Mouse (Mus musculus): ENCODE measurements around the gene Zfp687. TPM values are rescaled to one million over a fixed set of nuclear protein-coding genes. Genes with fewer than 3 reads are reported as not detected.

The Zfp687 gene
- polyA plus RNA-seq (2016; fragmentation: Nextera tagmentation; extraction: Ambion mirVana), result 33.2 and 34.9 TPM in 2 replicates

- H3K27me3 ChIP-seq (replicated peaks), result no peaks in the 10 kb centered on the region
- H3K4me2 ChIP-seq (replicated peaks), result peak within 1 kb of the TSS; percentile 94
- no peaks in the 10 kb centered on the region for H3K9me3 ChIP-seq
- peak; percentile 99 for ATAC-seq (ENCODE audit: low FRiP score, low read depth)
- H3K36me3 ChIP-seq, result peaks cover 20% of the 10 kb centered on the region
- peak within 1 kb of the TSS; percentile 83 for H3K9ac ChIP-seq
- H3K4me3 ChIP-seq, result peak within 1 kb of the TSS; percentile 87
- peak within 1 kb of the TSS; percentile 86 for H3K27ac ChIP-seq
- peaks cover 22% of the 10 kb centered on the region for H3K4me1 ChIP-seq
- WGBS, result under 1% methylated on average over 33 of the region's 37 CpGs
Observed at GRCm38 (mm10) chr3:95015337-95015872, at the start of gene Zfp687. TSS of gene Zfp687 (minus strand) at chr3:95015448.

DNA sequence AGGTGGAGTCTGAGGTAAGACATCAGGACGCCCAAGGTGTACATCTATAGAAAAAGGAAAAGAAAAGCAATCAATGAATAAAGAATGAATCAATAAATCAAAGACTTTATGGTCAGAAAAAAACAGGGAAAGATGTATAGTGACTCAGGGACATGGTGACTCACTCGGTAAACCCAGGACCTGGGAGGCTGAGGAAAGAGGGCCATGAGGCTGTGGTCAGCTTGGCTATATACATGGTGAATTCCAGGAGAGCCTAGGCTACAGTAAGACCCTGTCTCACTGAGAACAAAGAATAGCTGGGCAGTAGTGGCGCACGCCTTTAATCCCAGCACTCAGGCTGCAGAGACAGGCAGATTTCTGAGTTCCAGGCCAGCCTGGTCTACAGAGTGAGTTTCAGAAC lies 48.5 kb upstream of the Zfp687 start:
- WGBS, result 94% methylated on average over 4 of the region's 4 CpGs
- no peaks in the 10 kb centered on the region for H3K9me3 ChIP-seq
- H3K4me3 ChIP-seq, result no peak overlapping the region
- ATAC-seq (ENCODE audit: low FRiP score, low read depth), result no peak
- H3K4me1 ChIP-seq, result no peaks in the 10 kb centered on the region
- H3K9ac ChIP-seq, result no peak overlapping the region
- H3K4me2 ChIP-seq (replicated peaks), result no peak overlapping the region
- no peak overlapping the region for H3K27ac ChIP-seq
- no peaks in the 10 kb centered on the region for H3K27me3 ChIP-seq (replicated peaks)
- peaks cover 93% of the 10 kb centered on the region for H3K36me3 ChIP-seq

DNA sequence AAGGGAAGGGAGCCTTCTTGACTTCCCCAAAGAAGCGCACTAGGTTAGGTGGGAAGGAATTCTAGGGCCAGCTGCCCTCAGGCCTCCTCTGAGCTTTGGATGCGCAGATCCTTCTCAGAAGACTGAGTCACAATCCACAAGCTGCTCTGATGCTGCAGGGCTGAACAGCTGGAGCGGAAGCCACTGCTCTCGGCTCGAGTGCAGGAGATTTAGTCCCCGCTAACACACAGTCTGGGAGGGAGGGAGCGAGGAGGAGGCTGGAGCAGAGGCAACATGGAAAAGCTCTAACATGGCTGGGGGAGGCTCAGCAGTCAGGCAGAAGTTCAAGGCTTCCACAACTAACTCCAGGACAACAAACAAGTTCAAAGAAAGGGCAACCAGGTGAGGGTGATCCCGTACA lies 42.8 kb upstream of the Zfp687 start:
- no peaks in the 10 kb centered on the region for H3K9me3 ChIP-seq

DNA sequence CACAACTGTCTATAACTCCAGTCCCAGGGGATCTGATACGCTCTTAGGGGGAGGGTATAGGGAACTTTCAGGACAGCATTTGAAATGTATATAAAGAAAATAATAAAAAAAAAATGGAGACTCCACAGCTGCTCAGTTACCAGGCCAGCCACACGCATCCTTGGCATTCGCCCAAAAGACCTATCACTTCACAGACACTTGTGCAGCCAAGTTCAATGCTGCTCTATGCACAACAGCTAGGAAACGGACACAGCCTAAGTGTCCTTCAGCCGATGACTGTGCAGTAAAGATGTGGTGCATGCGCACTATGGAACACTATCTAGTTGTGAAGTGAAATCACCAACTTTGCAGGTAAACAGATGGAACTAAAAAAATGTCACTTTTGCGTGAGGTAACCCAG lies 41.0 kb upstream of the Zfp687 start:
- Histone ChIP-seq H3K9me3 (no peaks in the 10 kb centered on the region), H3K27me3 (replicated peaks) (no peaks in the 10 kb centered on the region), H3K4me1 (no peaks in the 10 kb centered on the region), H3K4me3 (no peak overlapping the region), H3K27ac (no peak overlapping the region), H3K4me2 (replicated peaks) (no peak overlapping the region), H3K36me3 (peaks cover 39% of the 10 kb centered on the region), H3K9ac (no peak overlapping the region)
- WGBS, result 95% methylated on average over 7 of the region's 7 CpGs
- ATAC-seq (ENCODE audit: low FRiP score, low read depth), result no peak

More for the DNA sequence above, 42.8 kb upstream of the Zfp687 start:
- H3K27ac ChIP-seq, result no peak overlapping the region
- no peak for ATAC-seq (ENCODE audit: low FRiP score, low read depth)
- 90% methylated on average over 8 of the region's 8 CpGs for WGBS
- no peaks in the 10 kb centered on the region for H3K27me3 ChIP-seq (replicated peaks)
- no peaks in the 10 kb centered on the region for H3K4me1 ChIP-seq
- H3K9ac ChIP-seq, result no peak overlapping the region
- no peak overlapping the region for H3K4me2 ChIP-seq (replicated peaks)
- H3K36me3 ChIP-seq, result peaks cover 55% of the 10 kb centered on the region
- H3K4me3 ChIP-seq, result no peak overlapping the region

DNA sequence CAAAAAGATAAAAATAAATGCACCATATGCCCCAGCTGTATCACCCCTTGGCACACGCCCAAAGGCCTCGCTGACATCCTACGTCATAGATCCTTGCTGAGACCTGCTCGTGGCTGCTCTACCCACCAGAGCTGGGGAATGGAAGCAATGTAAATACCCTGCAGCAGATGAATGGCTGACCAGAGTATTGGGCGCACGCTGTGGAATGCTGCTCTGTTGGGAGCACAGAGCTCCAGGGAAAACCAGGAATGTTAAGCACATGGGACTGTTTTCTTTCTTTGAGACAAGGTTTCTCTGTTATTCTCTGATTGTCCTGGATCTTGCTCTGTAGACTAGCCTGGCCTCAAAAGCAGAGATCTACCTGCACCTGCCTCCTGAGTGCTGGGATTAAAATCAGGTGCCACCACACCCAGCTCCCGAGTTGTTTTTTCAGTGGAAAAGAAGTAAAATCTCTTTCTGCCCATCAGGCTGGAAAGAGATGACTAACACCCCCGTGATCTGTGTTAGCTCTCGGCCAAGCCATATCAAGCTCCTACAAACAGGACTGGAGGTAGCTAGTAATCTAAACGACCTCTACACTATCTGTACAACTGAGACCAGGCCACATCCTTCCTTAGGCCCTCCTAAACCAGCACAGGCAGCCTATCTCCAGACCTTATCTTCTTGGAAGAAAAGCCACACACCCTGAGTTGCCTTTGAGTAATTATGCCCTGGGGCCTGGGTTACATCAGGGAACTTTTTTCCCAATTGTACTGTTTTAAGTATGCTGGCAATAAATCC lies 39.4 kb upstream of the Zfp687 start:
- H3K4me3 ChIP-seq, result no peak overlapping the region
- no peak overlapping the region for H3K27ac ChIP-seq
- WGBS, result 63% methylated on average over 10 of the region's 10 CpGs
- no peak overlapping the region for H3K9ac ChIP-seq
- H3K4me2 ChIP-seq (replicated peaks), result no peak overlapping the region
- peaks cover 23% of the 10 kb centered on the region for H3K36me3 ChIP-seq
- no peak for ATAC-seq (ENCODE audit: low FRiP score, low read depth)
- H3K27me3 ChIP-seq (replicated peaks), result no peaks in the 10 kb centered on the region
- no peaks in the 10 kb centered on the region for H3K9me3 ChIP-seq
- H3K4me1 ChIP-seq, result no peaks in the 10 kb centered on the region

- Histone ChIP-seq H3K4me1 (no peaks in the 10 kb centered on the region), H3K9ac (no peak overlapping the region), H3K4me2 (replicated peaks) (no peak overlapping the region), H3K36me3 (peaks cover 14% of the 10 kb centered on the region), H3K27me3 (replicated peaks) (no peaks in the 10 kb centered on the region), H3K27ac (no peak overlapping the region), H3K9me3 (no peaks in the 10 kb centered on the region), H3K4me3 (no peak overlapping the region)
- 0 out of 2 replicates have a peak, but pooled peaks have one; percentile 48 for ATAC-seq (ENCODE audit: low FRiP score, low read depth)
- 49% methylated on average over 3 of the region's 3 CpGs for WGBS
Observed at GRCm38 (mm10) chr3:95053701-95054100, 38.5 kb upstream of the Zfp687 start.

DNA sequence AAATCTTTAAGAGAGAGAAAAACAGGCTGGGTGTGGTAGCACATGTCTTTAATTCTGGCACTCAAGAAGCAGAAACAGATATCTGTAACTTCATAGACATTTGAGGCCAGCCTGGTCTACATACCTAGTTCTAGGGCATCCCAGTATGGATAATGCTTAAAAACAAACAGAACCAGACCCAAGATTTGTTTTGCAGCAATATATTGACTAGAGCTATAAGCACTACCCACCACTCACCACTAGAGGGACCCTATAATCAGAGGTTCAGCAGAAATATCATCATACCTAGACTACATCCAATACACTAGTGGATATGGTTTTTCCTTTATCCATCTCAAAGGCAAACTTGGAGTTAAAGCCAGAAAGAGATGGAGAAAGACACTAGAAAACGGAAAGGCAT lies 37.7 kb upstream of the Zfp687 start:
- ATAC-seq (ENCODE audit: low FRiP score, low read depth), result no peak
- no peak overlapping the region for H3K4me2 ChIP-seq (replicated peaks)
- H3K9me3 ChIP-seq, result no peaks in the 10 kb centered on the region
- H3K36me3 ChIP-seq, result peaks cover 7% of the 10 kb centered on the region
- no peak overlapping the region for H3K4me3 ChIP-seq
- H3K4me1 ChIP-seq, result no peaks in the 10 kb centered on the region
- 48% methylated on average over 1 of the region's 1 CpGs for WGBS
- H3K27ac ChIP-seq, result no peak overlapping the region
- H3K9ac ChIP-seq, result no peak overlapping the region
- no peaks in the 10 kb centered on the region for H3K27me3 ChIP-seq (replicated peaks)

DNA sequence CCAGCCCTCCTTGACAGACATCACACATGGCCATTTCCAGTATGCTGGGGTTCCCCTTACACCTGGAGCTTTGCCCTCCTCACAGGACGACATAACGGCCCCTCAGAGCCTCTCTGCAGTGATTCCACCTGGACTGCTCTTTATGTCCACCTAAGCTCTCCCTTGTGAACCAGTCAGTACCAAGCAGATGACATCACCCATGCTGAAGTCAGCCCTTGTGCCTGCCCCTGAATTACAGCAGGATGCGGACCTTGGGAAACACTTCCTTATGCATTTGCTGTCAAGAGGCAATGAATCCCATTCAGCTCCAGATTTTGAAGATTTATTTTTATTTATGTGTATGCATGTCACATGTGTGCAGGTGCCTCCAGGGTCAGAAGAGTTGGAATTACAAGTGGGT lies 32.7 kb upstream of the Zfp687 start:
- Histone ChIP-seq H3K27ac (no peak overlapping the region), H3K36me3 (no peaks in the 10 kb centered on the region), H3K4me2 (replicated peaks) (no peak overlapping the region), H3K9me3 (no peaks in the 10 kb centered on the region), H3K4me3 (no peak overlapping the region), H3K9ac (no peak overlapping the region), H3K4me1 (no peaks in the 10 kb centered on the region), H3K27me3 (replicated peaks) (no peaks in the 10 kb centered on the region)
- no peak for ATAC-seq (ENCODE audit: low FRiP score, low read depth)
- 68% methylated on average over 3 of the region's 3 CpGs for WGBS

GRCm38 (mm10) chr3:95046462-95047057 lies 31.3 kb upstream of the Zfp687 start:
- H3K4me3 ChIP-seq, result no peak overlapping the region
- H3K9me3 ChIP-seq, result no peaks in the 10 kb centered on the region
- no peaks in the 10 kb centered on the region for H3K27me3 ChIP-seq (replicated peaks)
- no peak overlapping the region for H3K9ac ChIP-seq
- no peak for ATAC-seq (ENCODE audit: low FRiP score, low read depth)
- peaks cover 3% of the 10 kb centered on the region for H3K4me1 ChIP-seq
- WGBS, result 91% methylated on average over 11 of the region's 11 CpGs
- no peaks in the 10 kb centered on the region for H3K36me3 ChIP-seq
- H3K4me2 ChIP-seq (replicated peaks), result no peak overlapping the region
- H3K27ac ChIP-seq, result no peak overlapping the region

DNA sequence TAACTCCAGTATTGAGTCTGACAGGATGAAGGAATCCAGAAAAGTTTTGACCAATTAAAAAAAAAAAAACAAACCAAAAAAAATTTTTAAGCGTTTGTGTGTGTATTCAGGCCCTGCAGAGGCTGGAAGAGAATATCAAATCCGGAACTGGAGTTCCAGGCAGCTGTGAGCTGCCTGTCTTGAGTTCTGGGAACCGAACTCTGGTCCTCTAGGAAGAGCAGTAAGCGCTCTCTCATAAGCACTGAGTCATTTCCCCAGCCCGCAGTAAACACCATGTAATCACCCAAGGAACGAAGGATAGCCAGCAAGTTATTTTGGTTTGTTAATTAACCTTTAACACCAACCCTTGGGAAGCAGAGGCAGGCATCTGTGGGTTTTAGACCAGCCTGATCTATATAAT lies 28.0 kb upstream of the Zfp687 start:
- Histone ChIP-seq H3K9ac (no peak overlapping the region), H3K36me3 (peaks cover 6% of the 10 kb centered on the region; the same call in 1 of the 2 replicates), H3K4me2 (replicated peaks) (no peak overlapping the region), H3K9me3 (no peaks in the 10 kb centered on the region), H3K4me1 (peaks cover 7% of the 10 kb centered on the region), H3K27me3 (replicated peaks) (no peaks in the 10 kb centered on the region), H3K27ac (no peak overlapping the region), H3K4me3 (no peak overlapping the region)
- 76% methylated on average over 6 of the region's 6 CpGs for WGBS
- no peak for ATAC-seq (ENCODE audit: low FRiP score, low read depth)

GRCm38 (mm10) chr3:95042838-95043229 lies 27.6 kb upstream of the Zfp687 start:
- no peaks in the 10 kb centered on the region for H3K9me3 ChIP-seq
- H3K4me1 ChIP-seq, result peaks cover 7% of the 10 kb centered on the region
- H3K36me3 ChIP-seq, result peaks cover 10% of the 10 kb centered on the region; the same call in 1 of the 2 replicates
- peak overlapping the region; percentile 84 for H3K4me3 ChIP-seq
- WGBS, result 34% methylated on average over 7 of the region's 7 CpGs
- ATAC-seq (ENCODE audit: low FRiP score, low read depth), result peak; percentile 60
- no peak overlapping the region for H3K27ac ChIP-seq
- H3K9ac ChIP-seq, result 0 out of 2 replicates have a peak overlapping the region, but pooled peaks have one; percentile 17
- H3K27me3 ChIP-seq (replicated peaks), result no peaks in the 10 kb centered on the region
- peak overlapping the region; percentile 75 for H3K4me2 ChIP-seq (replicated peaks)

- Histone ChIP-seq H3K27ac (no peak within 1 kb of the TSS), H3K4me2 (replicated peaks) (peak within 1 kb of the TSS; percentile 75)
- under 1% methylated on average over 36 of the region's 36 CpGs for WGBS
Observed at GRCm38 (mm10) chr3:95042166-95042837, 27.1 kb upstream of the Zfp687 start, which contains the start of gene Psmd4. TSS of gene Psmd4 (minus strand) at chr3:95042614.

More at GRCm38 (mm10) chr3:95042166-95042837, 27.1 kb upstream of the Zfp687 start, which contains the start of gene Psmd4:
- Histone ChIP-seq H3K27me3 (replicated peaks) (no peaks in the 10 kb centered on the region), H3K4me3 (peak within 1 kb of the TSS; percentile 84), H3K4me1 (peaks cover 7% of the 10 kb centered on the region), H3K9me3 (no peaks in the 10 kb centered on the region), H3K36me3 (peaks cover 12% of the 10 kb centered on the region; the same call in 1 of the 2 replicates), H3K9ac (peak within 1 kb of the TSS; percentile 88)
- peak; percentile 98 for ATAC-seq (ENCODE audit: low FRiP score, low read depth)
